20 mouse cellular contexts compared by ENCODE assay signal in the genomic region with DNA sequence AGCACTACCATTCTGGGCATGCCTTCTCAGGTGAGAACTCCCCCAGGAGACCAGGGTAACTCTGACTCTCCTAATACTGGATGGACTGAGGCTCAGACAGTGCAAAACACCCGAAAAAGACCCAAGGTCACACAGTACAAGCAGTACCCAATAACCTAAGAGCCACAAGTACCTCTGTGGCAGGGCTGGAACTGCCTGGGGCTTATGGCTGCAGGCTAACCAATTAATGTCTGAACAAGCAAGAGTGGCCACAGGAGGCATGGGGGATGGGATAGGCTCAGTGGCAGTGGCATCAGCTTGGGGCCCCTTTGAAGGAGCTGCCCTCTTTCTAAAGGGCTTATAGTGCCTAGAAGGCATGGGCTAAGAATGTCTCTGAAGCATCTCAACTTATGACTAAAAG.
DNase-seq lines count a peak whose midpoint lies in the region; ATAC-seq lines count a peak whose summit lies in the region.
"Had no signal": no experiment of that assay in that cellular context is flagged by ENCODE, and none has a peak within 500 bp of the region (broad histone marks: within the 10 kb centered on the region; RNA-seq: fewer than 3 reads in every experiment).

No protein-coding gene starts in this region.

- H3K36me3 ChIP-seq in forebrain, embryonic 15.5 days: no peaks in the 10 kb centered on the region
- H3K36me3 ChIP-seq in forebrain, embryonic 14.5 days (ENCODE audit: control insufficient read depth, insufficient read depth, low read length): no peaks in the 10 kb centered on the region
- no peaks in the 10 kb centered on the region for H3K36me3 ChIP-seq in neural tube, embryonic 12.5 days
- no peaks in the 10 kb centered on the region for H3K36me3 ChIP-seq in midbrain, embryonic 13.5 days
- H3K36me3 ChIP-seq: limb, embryonic 13.5 days had no signal

- H3K27me3 ChIP-seq in forebrain, embryonic 15.5 days: no peaks in the 10 kb centered on the region
- H3K27me3 ChIP-seq in forebrain, embryonic 14.5 days (replicated peaks; ENCODE audit: control insufficient read depth, insufficient read depth, low read length): no peaks in the 10 kb centered on the region
- H3K27me3 ChIP-seq in neural tube, embryonic 12.5 days (replicated peaks): no peaks in the 10 kb centered on the region
- no peaks in the 10 kb centered on the region for H3K27me3 ChIP-seq in midbrain, embryonic 13.5 days
- H3K27me3 ChIP-seq: limb, embryonic 13.5 days had no signal

- no peak for DNase-seq in forebrain, embryonic 14.5 days (ENCODE audit: low spot score)
- DNase-seq in neural tube, embryonic 10.5 days (ENCODE audit: extremely low spot score, low spot score): no peak
- no peak for DNase-seq in thymus, postnatal 4 days
- DNase-seq in adrenal gland, postnatal 36 days: no peak
- no peak for DNase-seq in B cell, adult 2 months
- DNase-seq: adrenal gland, adult 2 months; cerebellum, adult 2 months; gastrocnemius, postnatal 25 days; heart, postnatal 4 days; kidney, adult 2 months; liver, postnatal 0 days; lung, postnatal 36 days; right cerebral cortex, postnatal 25 days; thymus, postnatal 36 days had no signal

- no peak for ATAC-seq in forebrain, embryonic 15.5 days (replicated peaks)
- ATAC-seq in forebrain, embryonic 14.5 days: no peak
- ATAC-seq in neural tube, embryonic 12.5 days (ENCODE audit: low FRiP score, low read depth): no peak
- ATAC-seq in midbrain, embryonic 13.5 days: peak; percentile 59
- ATAC-seq: liver, postnatal 0 days had no signal

- no peak overlapping the region for H3K4me2 ChIP-seq in forebrain, embryonic 15.5 days (replicated peaks)
- H3K4me2 ChIP-seq in forebrain, embryonic 14.5 days (ENCODE audit: low read length): no peak overlapping the region
- H3K4me2 ChIP-seq in neural tube, embryonic 12.5 days (replicated peaks): 0 out of 2 replicates have a peak overlapping the region, but pooled peaks have one; percentile 1
- no peak overlapping the region for H3K4me2 ChIP-seq in midbrain, embryonic 13.5 days (replicated peaks)
- H3K4me2 ChIP-seq: heart, embryonic 11.5 days; limb, embryonic 13.5 days had no signal

- no peak overlapping the region for H3K9ac ChIP-seq in forebrain, embryonic 15.5 days (replicated peaks)
- no peak overlapping the region for H3K9ac ChIP-seq in forebrain, embryonic 14.5 days (ENCODE audit: low read length)
- no peak overlapping the region for H3K9ac ChIP-seq in neural tube, embryonic 12.5 days
- no peak overlapping the region for H3K9ac ChIP-seq in midbrain, embryonic 13.5 days (replicated peaks)
- H3K9ac ChIP-seq: limb, embryonic 13.5 days; liver, postnatal 0 days had no signal

- 53% methylated on average over 1 of the region's 1 CpGs for WGBS in forebrain, embryonic 15.5 days
- WGBS in forebrain, embryonic 14.5 days: 61% methylated on average over 1 of the region's 1 CpGs
- 65% methylated on average over 1 of the region's 1 CpGs for WGBS in neural tube, embryonic 12.5 days
- 59% methylated on average over 1 of the region's 1 CpGs for WGBS in midbrain, embryonic 13.5 days

- no peaks in the 10 kb centered on the region for H3K9me3 ChIP-seq in forebrain, embryonic 15.5 days
- no peaks in the 10 kb centered on the region for H3K9me3 ChIP-seq in forebrain, embryonic 14.5 days (replicated peaks; ENCODE audit: control insufficient read depth, low read length)
- no peaks in the 10 kb centered on the region for H3K9me3 ChIP-seq in neural tube, embryonic 12.5 days
- no peaks in the 10 kb centered on the region for H3K9me3 ChIP-seq in midbrain, embryonic 13.5 days
- H3K9me3 ChIP-seq: limb, embryonic 13.5 days had no signal

- 0 out of 2 replicates have a peak overlapping the region, but pooled peaks have one; percentile 6 for H3K27ac ChIP-seq in forebrain, embryonic 15.5 days (replicated peaks)
- no peak overlapping the region for H3K27ac ChIP-seq in forebrain, embryonic 14.5 days (ENCODE audit: low read depth, low read length)
- no peak overlapping the region for H3K27ac ChIP-seq in neural tube, embryonic 12.5 days
- peak overlapping the region; percentile 52 for H3K27ac ChIP-seq in midbrain, embryonic 13.5 days
- H3K27ac ChIP-seq: left cerebral cortex, adult 2 months; limb, embryonic 13.5 days had no signal

- no peak overlapping the region for H3K4me3 ChIP-seq in forebrain, embryonic 15.5 days
- no peak overlapping the region for H3K4me3 ChIP-seq in forebrain, embryonic 14.5 days (ENCODE audit: low read depth, low read length)
- H3K4me3 ChIP-seq in neural tube, embryonic 12.5 days: no peak overlapping the region
- H3K4me3 ChIP-seq in midbrain, embryonic 13.5 days (replicated peaks): no peak overlapping the region
- H3K4me3 ChIP-seq: left cerebral cortex, adult 2 months; limb, embryonic 13.5 days had no signal

- H3K4me1 ChIP-seq in forebrain, embryonic 15.5 days: peaks cover 62% of the 10 kb centered on the region
- H3K4me1 ChIP-seq in forebrain, embryonic 14.5 days (ENCODE audit: control insufficient read depth, insufficient read depth, low read length): peaks cover 29% of the 10 kb centered on the region
- H3K4me1 ChIP-seq in neural tube, embryonic 12.5 days: peaks cover 43% of the 10 kb centered on the region
- peaks cover 63% of the 10 kb centered on the region for H3K4me1 ChIP-seq in midbrain, embryonic 13.5 days (replicated peaks)

Comparison
In these comparisons a context has a peak if more than half of its experiments do, and no peak if none do; other contexts are left out.
1. H3K27ac ChIP-seq: peak in forebrain, embryonic 15.5 days (single experiment) and midbrain, embryonic 13.5 days (single experiment); none in forebrain, embryonic 14.5 days (single experiment) and neural tube, embryonic 12.5 days (single experiment).